Mouse (Mus musculus): ENCODE data around the gene Col13a1. TPM values are rescaled to one million over a fixed set of nuclear protein-coding genes. Genes with fewer than 3 reads are reported as not detected.

Gene Col13a1
- polyA plus RNA-seq (2012; rRNA removed) = 0.43 and 0.48 TPM in 2 replicates

- no peak within 1 kb of the TSS for H3K27ac ChIP-seq (ENCODE audit: control insufficient read depth, insufficient read depth, low read depth, low read length)
- TF ChIP-seq POLR2A (IDR thresholded peaks at IDR 0.05; ENCODE audit: control insufficient read depth, low read depth, low read length) = no peak
- no peak for TF ChIP-seq CTCF (IDR thresholded peaks at IDR 0.05; ENCODE audit: control insufficient read depth, insufficient read depth, insufficient replicate concordance, low read depth, low read length)
- no peaks in the 10 kb centered on the region; the same call in none of the 2 replicates for H3K4me1 ChIP-seq (ENCODE audit: control insufficient read depth, insufficient read depth, low read length)
- H3K4me3 ChIP-seq (ENCODE audit: control insufficient read depth, low read depth, low read length) = peak within 1 kb of the TSS; percentile 40
- peaks cover 4% of the 10 kb centered on the region; the same call in 1 of the 2 replicates for H3K27me3 ChIP-seq (ENCODE audit: control insufficient read depth, insufficient read depth, low read length)
- H3K36me3 ChIP-seq (ENCODE audit: control insufficient read depth, insufficient read depth, low read length) = no peaks in the 10 kb centered on the region
Observed at GRCm38 (mm10) chr10:61978866-61979340, at the start of gene Col13a1. TSS of gene Col13a1 (minus strand) at chr10:61979108.

- TF ChIP-seq POLR2A (IDR thresholded peaks at IDR 0.05; ENCODE audit: control insufficient read depth, low read depth, low read length) = no peak
- TF ChIP-seq CTCF (IDR thresholded peaks at IDR 0.05; ENCODE audit: control insufficient read depth, insufficient read depth, insufficient replicate concordance, low read depth, low read length) = no peak
- Histone ChIP-seq H3K36me3 (ENCODE audit: control insufficient read depth, insufficient read depth, low read length) (no peaks in the 10 kb centered on the region), H3K27me3 (ENCODE audit: control insufficient read depth, insufficient read depth, low read length) (no peaks in the 10 kb centered on the region), H3K4me3 (ENCODE audit: control insufficient read depth, low read depth, low read length) (no peak overlapping the region), H3K27ac (ENCODE audit: control insufficient read depth, insufficient read depth, low read depth, low read length) (no peak overlapping the region), H3K4me1 (ENCODE audit: control insufficient read depth, insufficient read depth, low read length) (no peaks in the 10 kb centered on the region)
Observed at GRCm38 (mm10) chr10:62027699-62028098, 48.8 kb upstream of the Col13a1 start.

GRCm38 (mm10) chr10:62023821-62024551 is 45.1 kb upstream of the Col13a1 start:
- Histone ChIP-seq H3K27ac (ENCODE audit: control insufficient read depth, insufficient read depth, low read depth, low read length) (no peak overlapping the region), H3K36me3 (ENCODE audit: control insufficient read depth, insufficient read depth, low read length) (no peaks in the 10 kb centered on the region), H3K4me1 (ENCODE audit: control insufficient read depth, insufficient read depth, low read length) (no peaks in the 10 kb centered on the region), H3K4me3 (ENCODE audit: control insufficient read depth, low read depth, low read length) (no peak overlapping the region), H3K27me3 (ENCODE audit: control insufficient read depth, insufficient read depth, low read length) (no peaks in the 10 kb centered on the region)
- TF ChIP-seq POLR2A (IDR thresholded peaks at IDR 0.05; ENCODE audit: control insufficient read depth, low read depth, low read length) (no peak), CTCF (IDR thresholded peaks at IDR 0.05; ENCODE audit: control insufficient read depth, insufficient read depth, insufficient replicate concordance, low read depth, low read length) (no peak)

- TF ChIP-seq POLR2A (IDR thresholded peaks at IDR 0.05; ENCODE audit: control insufficient read depth, low read depth, low read length) (no peak), CTCF (IDR thresholded peaks at IDR 0.05; ENCODE audit: control insufficient read depth, insufficient read depth, insufficient replicate concordance, low read depth, low read length) (no peak)
- no peaks in the 10 kb centered on the region for H3K27me3 ChIP-seq (ENCODE audit: control insufficient read depth, insufficient read depth, low read length)
- H3K4me1 ChIP-seq (ENCODE audit: control insufficient read depth, insufficient read depth, low read length) = no peaks in the 10 kb centered on the region
- H3K27ac ChIP-seq (ENCODE audit: control insufficient read depth, insufficient read depth, low read depth, low read length) = no peak overlapping the region
- H3K36me3 ChIP-seq (ENCODE audit: control insufficient read depth, insufficient read depth, low read length) = no peaks in the 10 kb centered on the region
- H3K4me3 ChIP-seq (ENCODE audit: control insufficient read depth, low read depth, low read length) = no peak overlapping the region
Observed at GRCm38 (mm10) chr10:62020068-62020620, 41.2 kb upstream of the Col13a1 start.

GRCm38 (mm10) chr10:62019386-62020067 is 40.6 kb upstream of the Col13a1 start:
- H3K36me3 ChIP-seq (ENCODE audit: control insufficient read depth, insufficient read depth, low read length) = no peaks in the 10 kb centered on the region
- no peak overlapping the region for H3K4me3 ChIP-seq (ENCODE audit: control insufficient read depth, low read depth, low read length)
- no peak overlapping the region for H3K27ac ChIP-seq (ENCODE audit: control insufficient read depth, insufficient read depth, low read depth, low read length)
- no peaks in the 10 kb centered on the region for H3K4me1 ChIP-seq (ENCODE audit: control insufficient read depth, insufficient read depth, low read length)
- no peaks in the 10 kb centered on the region for H3K27me3 ChIP-seq (ENCODE audit: control insufficient read depth, insufficient read depth, low read length)
- TF ChIP-seq POLR2A (IDR thresholded peaks at IDR 0.05; ENCODE audit: control insufficient read depth, low read depth, low read length) = no peak
- no peak for TF ChIP-seq CTCF (IDR thresholded peaks at IDR 0.05; ENCODE audit: control insufficient read depth, insufficient read depth, insufficient replicate concordance, low read depth, low read length)

- TF ChIP-seq CTCF (IDR thresholded peaks at IDR 0.05; ENCODE audit: control insufficient read depth, insufficient read depth, insufficient replicate concordance, low read depth, low read length) (no peak), POLR2A (IDR thresholded peaks at IDR 0.05; ENCODE audit: control insufficient read depth, low read depth, low read length) (no peak)
- no peak overlapping the region for H3K4me3 ChIP-seq (ENCODE audit: control insufficient read depth, low read depth, low read length)
- H3K27ac ChIP-seq (ENCODE audit: control insufficient read depth, insufficient read depth, low read depth, low read length) = no peak overlapping the region
- H3K27me3 ChIP-seq (ENCODE audit: control insufficient read depth, insufficient read depth, low read length) = no peaks in the 10 kb centered on the region
- no peaks in the 10 kb centered on the region for H3K4me1 ChIP-seq (ENCODE audit: control insufficient read depth, insufficient read depth, low read length)
- no peaks in the 10 kb centered on the region for H3K36me3 ChIP-seq (ENCODE audit: control insufficient read depth, insufficient read depth, low read length)
Observed at GRCm38 (mm10) chr10:62016947-62017346, 38.0 kb upstream of the Col13a1 start.

GRCm38 (mm10) chr10:62013190-62013589 is 34.3 kb upstream of the Col13a1 start:
- Histone ChIP-seq H3K4me1 (ENCODE audit: control insufficient read depth, insufficient read depth, low read length) (no peaks in the 10 kb centered on the region), H3K27me3 (ENCODE audit: control insufficient read depth, insufficient read depth, low read length) (no peaks in the 10 kb centered on the region), H3K36me3 (ENCODE audit: control insufficient read depth, insufficient read depth, low read length) (no peaks in the 10 kb centered on the region), H3K27ac (ENCODE audit: control insufficient read depth, insufficient read depth, low read depth, low read length) (no peak overlapping the region), H3K4me3 (ENCODE audit: control insufficient read depth, low read depth, low read length) (no peak overlapping the region)
- TF ChIP-seq CTCF (IDR thresholded peaks at IDR 0.05; ENCODE audit: control insufficient read depth, insufficient read depth, insufficient replicate concordance, low read depth, low read length) (no peak), POLR2A (IDR thresholded peaks at IDR 0.05; ENCODE audit: control insufficient read depth, low read depth, low read length) (no peak)
